Mouse (Mus musculus): ENCODE results near the gene Prm1.
A peak's percentile ranks its signal among the peaks of the same experiment; 100 is the strongest.

The Prm1 gene

DNA sequence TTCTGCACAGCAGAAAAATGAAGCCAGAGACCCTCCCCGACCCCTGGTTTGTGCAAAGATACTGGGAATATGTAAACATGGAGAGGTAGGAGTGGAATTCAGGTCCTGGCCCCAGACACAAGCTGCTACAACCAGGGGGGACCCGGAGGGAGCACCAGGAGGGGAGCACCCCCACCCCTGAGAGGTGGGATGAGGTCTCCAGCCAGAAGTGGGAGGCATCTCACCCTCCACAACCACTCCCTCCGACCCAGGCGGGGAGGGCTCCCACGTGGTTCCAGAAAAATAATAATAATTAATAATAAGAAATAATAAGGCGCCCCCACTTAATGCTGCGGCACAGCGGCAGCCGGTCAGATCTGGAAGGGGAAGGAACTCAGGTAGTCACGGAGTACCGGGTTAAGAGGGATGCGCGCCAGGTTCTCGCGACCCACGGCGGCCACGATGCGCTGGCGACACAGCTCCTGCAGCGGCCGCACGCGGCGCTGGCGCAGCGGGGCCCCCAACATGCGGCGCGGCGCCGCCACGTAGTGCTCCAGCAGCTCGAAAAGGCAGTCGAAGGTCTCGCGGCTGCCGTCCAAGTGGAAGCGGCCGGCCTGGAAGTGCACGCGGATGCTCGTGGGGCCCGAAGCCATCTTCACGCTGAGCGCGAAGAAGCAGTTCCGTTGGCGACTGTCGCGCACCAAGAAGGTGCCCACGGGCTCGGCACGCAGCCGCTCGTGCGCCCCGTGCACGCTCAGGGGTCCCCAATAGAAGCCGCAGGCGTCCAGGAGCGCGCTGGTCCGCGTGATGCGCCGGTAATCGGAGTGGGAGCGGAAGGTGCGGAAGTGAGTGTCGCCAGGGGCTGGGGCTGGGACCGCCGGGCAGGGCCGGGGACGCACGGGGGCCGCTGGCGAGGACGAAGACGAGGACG is 21.5 kb downstream of the Prm1 start:
- peak; percentile 64 to 85 for DNase-seq (ENCODE audit: inconsistent age in 2 of 2, low spot score in 1 of 2)

DNA sequence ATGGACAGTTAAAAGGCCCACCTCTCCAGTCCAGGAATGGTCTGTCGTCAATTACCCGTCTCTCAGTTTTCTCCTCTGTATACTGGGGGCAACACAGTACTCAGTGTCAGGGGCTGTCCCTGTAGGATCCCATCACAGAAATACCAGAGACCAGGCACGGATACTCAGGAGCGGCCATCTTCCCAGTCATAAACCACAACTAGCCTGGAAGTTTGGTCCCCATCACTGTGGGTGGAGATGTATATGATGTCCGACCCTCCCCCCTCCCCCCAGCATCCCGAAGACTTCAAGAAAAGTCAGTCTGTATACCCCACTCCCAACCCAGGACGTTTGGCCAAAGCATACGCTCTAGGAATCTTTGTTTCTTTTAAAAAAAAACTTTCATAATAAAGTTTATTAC is 22.2 kb downstream of the Prm1 start:
- DNase-seq (ENCODE audit: inconsistent age in 2 of 2, low spot score in 1 of 2): no peak

DNA sequence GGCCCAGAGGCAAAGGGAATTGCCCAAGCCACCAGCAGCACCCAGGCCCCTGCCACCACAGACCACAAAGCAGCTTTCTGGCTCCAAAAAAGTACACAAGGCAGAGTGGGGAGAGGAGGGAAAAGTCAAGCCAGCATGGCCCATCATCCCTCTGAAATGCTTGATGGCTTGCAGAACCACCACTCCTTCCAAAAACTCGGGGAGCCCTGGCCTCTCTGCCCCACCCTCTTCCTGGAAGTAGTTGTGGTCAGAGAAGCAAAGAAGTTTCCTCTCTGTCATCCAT is 22.5 kb downstream of the Prm1 start:
- no peak for DNase-seq (ENCODE audit: inconsistent age in 2 of 2, low spot score in 1 of 2)

DNA sequence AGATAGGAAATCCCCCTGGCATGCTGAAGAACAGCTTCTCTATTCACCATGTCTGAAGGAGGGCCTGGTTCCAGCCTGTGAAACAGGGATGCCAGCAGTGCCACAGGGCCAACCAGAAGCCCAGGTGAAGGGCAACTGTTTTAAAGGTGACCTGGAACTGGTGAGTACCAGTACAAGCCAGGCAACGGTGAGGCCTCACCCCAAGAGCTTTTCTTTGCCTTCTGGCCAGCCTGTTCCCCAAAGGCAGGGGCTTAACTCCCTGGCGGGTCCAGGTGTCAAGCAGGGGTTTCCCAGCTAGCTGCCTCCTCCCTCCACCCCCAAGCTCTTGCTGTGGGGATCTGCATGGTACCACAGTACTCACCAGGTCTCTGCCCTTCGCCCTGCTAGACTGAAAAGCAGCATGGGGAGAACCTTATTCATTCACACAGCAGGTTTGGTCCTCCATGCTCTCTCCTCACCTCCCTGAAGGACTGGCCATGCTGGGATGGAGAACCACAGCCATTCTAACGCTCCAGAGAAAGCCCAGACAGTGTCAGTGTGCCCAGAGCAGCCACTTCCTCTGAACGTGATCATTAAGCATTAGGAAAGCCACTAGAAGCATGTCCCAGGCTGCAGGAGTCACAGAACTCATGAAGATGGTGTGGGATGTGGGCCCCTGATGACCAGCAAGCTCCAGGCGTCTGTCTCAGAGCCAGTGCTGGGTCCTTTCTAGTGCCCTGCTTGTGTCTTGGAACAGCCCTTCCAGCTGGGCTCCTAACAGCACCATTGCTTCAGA is 23.1 kb downstream of the Prm1 start:
- DNase-seq (ENCODE audit: inconsistent age in 2 of 2, low spot score in 1 of 2): peak; percentile 27 to 69

DNA sequence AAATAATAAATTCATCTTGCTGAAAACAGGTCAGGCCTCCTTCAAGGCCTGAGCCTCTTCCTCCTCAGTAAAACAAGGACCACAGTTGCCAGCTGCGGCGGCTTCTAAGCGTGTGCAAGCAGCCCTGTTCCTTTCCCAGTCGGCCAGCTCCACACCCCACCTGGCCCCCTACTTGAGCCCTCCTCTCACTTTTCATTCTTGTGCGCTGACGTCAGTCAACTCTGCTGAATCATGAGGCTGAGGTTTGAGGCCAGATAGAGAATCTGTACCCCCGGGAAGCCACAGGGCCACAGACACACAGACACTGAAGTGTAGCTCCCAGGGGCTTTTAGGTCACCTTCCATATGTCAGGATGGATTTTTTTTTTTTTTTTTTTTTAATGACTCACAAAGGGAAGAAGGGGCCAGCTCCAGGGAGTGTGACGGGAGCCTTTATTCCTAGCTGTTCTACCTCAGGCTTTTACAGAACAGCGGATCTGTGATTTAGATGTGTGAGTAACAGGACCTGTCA is 23.7 kb downstream of the Prm1 start:
- DNase-seq (ENCODE audit: inconsistent age in 2 of 2, low spot score in 1 of 2): peak; percentile 63 to 77

DNA sequence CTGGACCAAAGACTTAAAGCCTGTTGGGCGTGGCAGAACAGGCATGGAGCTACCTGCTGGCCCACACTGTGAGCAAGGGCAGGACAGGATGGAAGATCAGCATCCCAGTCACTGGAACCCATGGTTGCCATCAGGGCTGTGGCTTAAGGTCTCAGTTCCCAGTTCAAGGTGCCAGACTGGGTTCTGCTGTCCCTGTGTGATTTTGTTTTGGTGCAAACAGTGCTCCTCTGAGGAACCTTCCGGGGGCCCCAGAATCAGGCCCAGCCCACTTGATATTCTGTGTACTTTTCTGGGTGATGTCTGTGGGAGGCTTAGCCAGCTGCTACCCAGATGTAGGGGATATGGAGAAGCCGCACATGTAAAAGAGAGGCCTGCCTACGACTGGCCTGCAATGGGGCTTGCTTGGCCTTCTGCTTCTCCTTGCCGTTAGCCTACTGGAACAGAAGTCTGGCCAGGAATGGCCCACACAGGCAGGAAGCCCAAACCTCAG is 25.0 kb downstream of the Prm1 start:
- DNase-seq (ENCODE audit: inconsistent age in 2 of 2, low spot score in 1 of 2): no peak

DNA sequence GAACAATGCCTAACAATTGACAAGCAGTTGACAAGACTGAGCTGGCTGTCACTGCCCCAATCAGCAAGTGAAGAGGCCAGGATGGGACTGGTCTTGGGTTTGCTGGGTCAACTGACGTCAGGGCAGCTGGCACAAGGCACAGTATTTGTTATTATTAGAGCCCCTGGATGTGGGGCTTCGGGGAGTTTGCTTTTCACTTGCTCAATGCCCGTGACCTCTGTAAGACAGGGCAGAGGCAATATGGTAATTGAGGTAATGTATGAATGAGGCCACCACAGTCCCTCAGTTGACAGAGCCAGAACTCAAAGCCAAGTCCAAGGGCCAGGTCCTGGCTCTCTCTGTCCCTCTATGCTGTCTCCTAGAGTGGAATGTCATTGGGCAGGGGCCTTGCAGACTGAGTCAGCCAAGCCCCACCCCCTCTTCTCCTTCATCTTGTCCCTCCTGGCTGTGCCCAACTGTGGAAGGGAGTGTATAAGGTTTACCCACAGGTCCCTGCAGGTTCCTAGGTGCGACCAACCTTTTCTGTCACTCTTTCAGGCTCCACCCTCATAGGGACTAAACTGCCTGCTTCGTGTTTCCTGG is 28.0 kb downstream of the Prm1 start:
- DNase-seq (ENCODE audit: inconsistent age in 2 of 2, low spot score in 1 of 2): peak in 1 of 2 experiments; percentile 79

DNA sequence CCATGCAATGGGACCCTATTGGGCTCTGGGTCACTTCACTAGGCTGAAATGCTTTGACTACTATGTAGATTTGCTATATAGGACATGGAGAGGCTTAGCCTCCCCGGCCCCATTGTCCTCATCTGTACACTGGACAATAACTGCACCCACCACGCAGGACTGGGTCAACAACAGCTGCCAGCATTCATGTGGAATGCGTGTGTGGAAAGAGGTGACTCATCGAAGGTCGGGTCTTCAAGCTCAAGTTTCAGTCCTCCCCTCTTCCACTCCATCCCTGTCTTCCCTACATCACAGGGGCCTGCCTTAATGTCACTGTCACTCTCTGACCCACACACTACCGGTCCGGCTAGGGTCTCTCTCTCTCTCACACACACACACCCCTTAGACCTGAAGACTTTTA is 29.3 kb downstream of the Prm1 start:
- peak; percentile 62 to 87 for DNase-seq (ENCODE audit: inconsistent age in 2 of 2, low spot score in 1 of 2)

DNA sequence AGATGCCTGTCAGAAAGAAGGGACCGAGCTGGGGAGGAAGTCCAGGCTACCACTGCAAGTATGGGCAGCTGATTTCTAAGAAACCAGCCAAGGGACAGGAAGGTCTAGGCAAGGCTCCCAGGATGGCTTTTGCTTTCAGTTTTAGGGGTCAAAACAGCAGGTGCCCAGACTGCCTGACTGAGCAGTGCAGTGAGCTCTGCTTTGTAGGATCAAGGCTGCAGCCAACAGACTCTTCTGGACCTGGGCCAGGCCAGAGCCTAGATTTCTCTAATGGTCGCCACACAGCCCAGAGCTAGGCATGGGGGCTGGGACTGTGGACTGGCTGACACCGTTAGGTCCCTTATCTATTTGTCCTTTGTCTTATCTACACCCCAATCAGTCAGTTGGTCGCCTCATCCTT is 30.9 kb downstream of the Prm1 start:
- peak in 1 of 2 experiments; percentile 75 for DNase-seq (ENCODE audit: inconsistent age in 2 of 2, low spot score in 1 of 2)

DNA sequence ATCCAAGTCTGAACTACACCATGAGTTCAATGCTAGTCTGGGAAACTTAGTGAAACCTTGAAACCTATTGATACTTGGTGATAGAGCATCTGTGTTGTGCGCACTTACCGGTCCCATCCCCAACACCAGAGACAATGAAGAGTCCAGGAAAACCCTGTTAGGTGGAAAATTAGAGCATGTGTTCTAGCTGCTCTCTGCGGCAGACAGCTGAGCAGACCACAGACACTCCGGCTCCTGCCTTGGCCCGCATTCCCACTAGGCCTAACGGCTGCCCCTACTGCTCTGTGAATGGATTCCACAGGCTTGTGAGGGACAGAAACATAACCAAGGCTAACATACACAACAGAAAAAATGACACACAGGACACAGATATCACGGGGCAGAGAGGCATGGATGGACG is 32.1 kb downstream of the Prm1 start:
- no peak for DNase-seq (ENCODE audit: inconsistent age in 2 of 2, low spot score in 1 of 2)

DNA sequence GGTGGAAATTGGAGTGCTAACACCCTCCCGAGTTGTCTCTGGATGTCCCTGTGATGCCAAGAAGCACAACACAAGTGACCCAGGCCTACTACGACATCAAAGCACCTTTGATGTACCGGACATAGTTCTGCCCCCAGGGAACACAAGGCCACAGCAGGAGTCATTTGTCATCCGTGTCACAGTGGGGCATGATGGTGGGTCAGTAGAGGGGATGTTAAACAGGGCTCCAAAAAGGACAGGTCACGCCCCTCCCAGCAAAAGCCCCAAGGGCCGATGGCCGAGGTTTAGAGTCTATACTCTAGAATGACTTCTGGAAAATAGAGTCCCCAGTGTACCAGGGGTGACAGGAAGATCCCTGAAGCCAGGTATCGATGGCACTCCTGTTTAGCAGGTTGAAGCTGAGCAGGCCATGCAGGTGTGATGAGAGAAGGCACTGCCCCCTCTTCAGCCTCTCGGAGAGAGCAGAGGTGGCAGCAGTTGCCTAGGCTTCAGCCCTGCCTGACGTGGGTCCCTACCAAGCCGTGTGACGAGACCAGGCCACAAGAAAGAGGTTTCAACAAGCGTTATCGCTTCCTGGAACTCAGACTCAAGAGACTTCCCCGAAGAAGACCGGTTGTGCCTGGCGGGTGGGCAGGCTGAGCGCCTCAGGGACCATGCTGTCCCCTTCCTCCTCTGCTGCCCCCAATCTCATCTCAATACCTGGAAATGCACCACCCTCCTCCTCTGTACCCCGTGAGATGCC is 33.7 kb downstream of the Prm1 start:
- peak; percentile 62 to 80 for DNase-seq (ENCODE audit: inconsistent age in 2 of 2, low spot score in 1 of 2)

DNA sequence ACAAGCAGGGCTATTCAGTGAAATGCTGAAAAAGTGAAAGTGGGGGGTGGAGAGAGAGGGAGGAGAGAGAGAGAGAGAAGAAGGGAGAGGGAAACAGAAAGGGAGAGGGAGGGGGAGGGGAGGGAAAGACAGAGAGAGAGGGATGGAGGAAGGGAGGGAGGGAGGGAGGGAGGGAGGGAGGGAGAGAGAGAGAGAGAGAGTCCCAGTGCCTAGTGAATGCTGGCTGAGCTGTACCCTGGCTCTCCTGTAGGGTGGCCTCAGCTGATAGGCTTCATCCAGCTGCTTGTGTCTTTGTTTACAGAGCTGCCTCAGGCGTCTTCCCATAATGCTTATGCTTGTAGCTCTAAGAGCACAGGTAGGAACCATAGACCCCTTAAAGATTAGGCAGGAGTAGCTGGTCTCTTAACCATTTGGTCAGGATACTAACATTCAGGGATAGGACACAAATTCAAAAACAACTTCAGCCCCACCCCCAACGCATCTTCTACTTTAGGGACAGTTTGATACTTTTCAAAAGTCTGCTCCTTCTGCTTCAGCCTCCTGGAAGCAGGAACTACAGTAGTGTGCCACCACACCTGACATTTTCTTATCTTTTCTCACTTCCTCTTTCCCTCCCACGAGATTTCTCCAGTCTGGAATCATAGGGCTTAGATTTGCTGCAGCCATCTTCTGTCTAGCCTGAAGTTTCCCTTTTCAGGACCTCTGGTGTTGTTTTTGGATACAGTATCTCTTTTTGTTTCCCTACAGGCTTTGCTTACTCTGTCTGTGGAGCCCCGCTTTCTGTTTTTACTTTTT is 34.9 kb downstream of the Prm1 start:
- no peak for DNase-seq (ENCODE audit: inconsistent age in 2 of 2, low spot score in 1 of 2)

DNA sequence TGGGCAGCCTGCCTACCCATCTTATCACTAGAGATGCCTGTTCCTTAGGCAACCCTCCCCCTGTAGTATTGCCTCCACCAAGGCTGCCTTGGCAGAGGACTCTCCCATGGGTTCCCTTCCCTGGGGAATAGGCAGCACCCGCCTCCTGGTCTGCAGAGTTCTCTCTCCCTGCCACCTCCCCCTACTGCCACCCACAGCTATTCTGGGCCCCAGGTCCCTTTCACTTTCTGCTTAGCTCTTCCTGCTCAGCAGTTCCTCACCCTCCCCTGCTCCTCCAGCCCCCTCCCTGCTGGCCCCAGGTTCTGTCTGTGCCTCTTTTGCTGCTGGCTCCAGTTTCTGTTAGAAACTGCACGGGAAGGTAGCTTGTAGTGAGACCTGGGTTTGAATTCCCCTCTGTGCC is 36.0 kb downstream of the Prm1 start:
- peak in 1 of 2 experiments; percentile 71 for DNase-seq (ENCODE audit: inconsistent age in 2 of 2, low spot score in 1 of 2)

DNA sequence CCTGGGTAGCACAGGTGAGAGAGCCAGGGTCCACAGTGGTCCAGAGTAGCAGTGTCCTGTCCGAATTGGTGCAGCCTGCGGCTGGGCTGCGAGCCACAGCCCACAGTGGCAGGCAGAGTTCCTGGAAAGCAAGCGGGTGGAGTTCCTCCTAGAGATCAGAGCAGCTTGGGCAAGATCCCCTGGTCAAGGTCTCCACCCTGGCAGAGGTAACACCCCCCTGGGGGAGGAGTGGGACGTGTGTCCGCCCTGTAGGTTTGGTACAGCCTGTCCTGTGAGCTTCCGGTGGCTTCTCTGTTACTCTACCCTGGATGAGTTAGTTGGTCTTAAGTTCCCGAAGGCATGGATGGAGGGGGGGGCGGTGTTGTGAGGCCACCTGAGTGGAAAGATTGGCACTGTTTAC is 36.8 kb downstream of the Prm1 start:
- peak; percentile 84 to 92 for DNase-seq (ENCODE audit: inconsistent age in 2 of 2, low spot score in 1 of 2)

DNA sequence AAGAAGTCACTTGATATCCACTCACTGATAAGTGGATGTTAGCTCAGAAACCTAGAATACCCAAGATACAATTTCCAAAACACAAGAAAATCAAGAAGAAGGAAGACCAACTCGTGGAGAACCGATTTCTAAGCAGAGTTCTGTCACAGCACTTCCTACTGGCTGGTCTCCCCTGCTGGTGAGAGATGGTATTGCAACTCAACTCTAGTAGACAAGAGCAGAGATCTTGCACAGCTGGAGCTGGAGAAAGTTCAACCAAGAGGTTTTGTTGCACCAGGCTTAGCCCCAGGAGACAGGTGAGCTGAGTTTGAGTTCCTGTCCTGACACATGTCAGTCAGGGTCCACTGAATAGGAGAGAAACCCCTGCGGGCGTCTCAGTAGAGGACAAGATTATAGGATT is 38.5 kb downstream of the Prm1 start:
- peak; percentile 67 to 93 for DNase-seq (ENCODE audit: inconsistent age in 2 of 2, low spot score in 1 of 2)

DNA sequence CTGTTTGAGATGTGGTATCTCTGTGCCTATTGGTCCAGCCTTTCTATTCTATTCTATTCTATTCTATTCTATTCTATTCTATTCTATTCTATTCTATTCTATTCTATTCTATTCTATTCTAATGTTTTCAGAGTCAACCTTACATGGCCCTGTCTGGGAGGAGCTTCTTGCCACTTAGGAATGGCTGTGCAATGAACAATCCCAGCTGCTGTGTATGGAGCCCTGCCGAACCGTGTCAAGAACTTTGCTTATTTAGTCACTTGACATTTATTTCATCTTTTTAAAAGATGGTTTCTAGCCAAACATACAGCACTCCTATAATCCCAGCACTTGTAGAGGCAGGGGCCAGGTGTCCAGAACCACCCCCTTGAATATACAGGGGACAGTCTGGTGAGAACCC is 41.3 kb downstream of the Prm1 start:
- no peak for DNase-seq (ENCODE audit: inconsistent age in 2 of 2, low spot score in 1 of 2)

DNA sequence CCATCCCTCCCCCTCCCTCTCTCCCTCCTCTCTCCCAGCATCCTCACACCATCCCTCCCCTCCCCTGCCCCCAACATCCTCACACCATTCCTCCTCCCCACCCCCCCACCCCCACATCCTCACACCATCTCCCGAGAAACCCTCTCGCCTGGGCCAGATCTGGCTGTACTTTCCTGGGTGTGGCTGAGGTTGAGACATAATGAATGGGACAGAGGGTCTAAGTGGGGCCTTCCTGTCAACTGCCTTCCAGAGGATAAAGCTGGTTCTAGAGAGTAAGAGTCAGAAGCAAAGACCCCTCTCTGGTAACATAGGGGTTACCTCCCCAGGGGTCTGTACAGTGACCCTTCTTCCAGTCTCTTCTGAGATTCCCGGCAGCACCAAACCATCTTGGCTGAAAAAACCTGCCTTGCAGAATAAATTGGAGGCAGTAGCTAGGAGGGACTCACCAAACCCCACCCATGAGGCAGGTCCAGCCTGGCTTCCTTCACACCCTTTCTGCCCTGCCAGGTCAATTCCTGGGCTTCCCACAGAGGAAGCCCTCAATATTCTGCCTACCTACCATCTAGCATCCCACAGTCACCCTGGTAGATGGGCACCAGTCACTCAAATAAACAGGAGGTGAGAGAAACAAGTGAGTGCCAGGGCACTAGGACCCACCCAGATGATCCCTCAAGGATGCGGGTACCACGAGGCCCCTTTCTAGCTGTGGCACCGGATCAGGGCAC is 41.9 kb downstream of the Prm1 start:
- DNase-seq (ENCODE audit: inconsistent age in 2 of 2, low spot score in 1 of 2): no peak

DNA sequence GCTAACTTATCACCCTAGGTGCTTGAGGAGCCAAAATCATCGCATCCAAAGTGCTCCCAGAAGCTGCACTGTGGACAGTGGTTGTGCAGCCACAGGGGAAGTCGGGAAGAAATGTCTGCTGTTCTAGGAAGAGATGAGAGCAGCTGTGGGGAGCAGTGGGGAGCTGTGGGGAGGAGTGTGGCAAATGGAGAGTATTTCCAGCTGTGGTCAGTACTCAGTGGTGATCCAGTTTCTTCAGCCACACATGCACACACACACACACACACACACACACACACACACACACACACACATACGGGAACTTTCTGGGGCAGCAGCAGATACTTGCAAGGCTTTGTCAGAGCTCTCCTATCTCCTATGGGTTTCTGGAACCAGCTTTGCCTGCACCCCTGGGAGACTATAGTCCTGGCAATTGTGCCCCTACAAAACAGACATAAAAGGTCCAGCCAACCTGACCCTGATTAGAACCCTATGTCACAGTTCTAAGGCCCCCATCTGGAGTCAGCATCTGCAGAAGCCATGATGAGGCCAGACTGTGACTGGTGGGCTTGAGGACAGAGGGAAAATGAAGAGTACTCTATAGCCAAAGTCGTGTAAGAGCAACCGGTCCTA is 43.0 kb downstream of the Prm1 start:
- no peak for DNase-seq (ENCODE audit: inconsistent age in 2 of 2, low spot score in 1 of 2)

DNA sequence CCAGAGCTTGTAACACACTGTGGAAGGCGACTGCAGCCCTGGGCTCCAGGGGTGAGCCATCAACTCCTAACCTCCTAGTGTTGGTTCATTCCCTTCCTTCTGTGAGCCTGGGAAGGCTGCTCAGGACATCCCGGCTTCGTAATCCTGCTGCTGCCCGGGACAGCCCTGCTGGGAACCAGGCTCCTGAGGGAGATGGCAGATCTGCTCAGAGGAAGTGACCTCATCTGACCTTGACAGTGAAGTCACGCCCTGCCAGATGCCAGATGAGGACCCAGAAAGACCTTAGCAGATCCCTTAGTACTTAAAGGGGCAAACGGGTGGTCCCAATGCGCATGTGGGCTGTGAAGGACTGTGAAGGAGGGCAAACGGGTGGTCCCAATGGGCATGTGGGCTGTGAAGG is 44.5 kb downstream of the Prm1 start:
- DNase-seq (ENCODE audit: inconsistent age in 2 of 2, low spot score in 1 of 2): peak in 1 of 2 experiments; percentile 60
